Mouse (Mus musculus) midbrain, postnatal 0 days (tissue): ENCODE results near the gene Rpl39. TPM values are rescaled to one million over a fixed set of nuclear protein-coding genes. Genes with fewer than 3 reads are reported as not detected.
A peak's percentile ranks its signal among the peaks of the same experiment; 100 is the strongest.

Experiments
- ATAC-seq: fragments of 200-750 bp; cut with Nextera tagmentation; 2 replicates; pipeline ENCODE4 v1.8.0; 2017; ENCODE audit warnings: moderate number of reproducible peaks, mild to moderate bottlenecking, moderate TSS enrichment, moderate library complexity; ENCODE audit not compliant: low FRiP score
- DNase-seq: peaks from one replicate; pipeline ENCODE4 v3.0.0-alpha.2; 2015; ENCODE audit warnings: low spot score
- H3K27ac ChIP-seq: fragments of 300-500 bp; sonication (generic); 2 replicates; pipeline ENCODE4 v1.5.1; 2014; ENCODE audit warnings: low read depth, mild to moderate bottlenecking, low read length, mixed read lengths
- H3K27me3 ChIP-seq: fragments of 300-500 bp; sonication (generic); 2 replicates; pipeline ENCODE4 v1.6.1; 2014; ENCODE audit warnings: low read length, control low read depth, mixed read lengths; ENCODE audit not compliant: insufficient read depth
- H3K36me3 ChIP-seq: fragments of 300-500 bp; sonication (generic); 2 replicates; pipeline ENCODE4 v1.6.1; 2014; ENCODE audit warnings: low read length, control low read depth, mixed read lengths; ENCODE audit not compliant: insufficient read depth
- H3K4me1 ChIP-seq: fragments of 300-500 bp; sonication (generic); 2 replicates; pipeline ENCODE4 v1.6.1; 2014; ENCODE audit warnings: mild to moderate bottlenecking, control low read depth, antibody characterized with exemption, low read length, mixed read lengths; ENCODE audit not compliant: insufficient read depth
- H3K4me2 ChIP-seq: fragments of 300-500 bp; sonication (generic); 2 replicates; pipeline ENCODE4 v1.6.1; 2014; ENCODE audit warnings: low read depth, mild to moderate bottlenecking, low read length, mixed read lengths; ENCODE audit not compliant: poor library complexity, severe bottlenecking
- H3K4me3 ChIP-seq: fragments of 300-500 bp; sonication (generic); 2 replicates; pipeline ENCODE4 v1.5.1; 2014; ENCODE audit warnings: low read depth, mild to moderate bottlenecking, low read length, moderate library complexity
- H3K9ac ChIP-seq: fragments of 300-500 bp; sonication (generic); replicated peaks from 2 replicates; pipeline ENCODE4 v1.6.1; 2014; ENCODE audit warnings: mild to moderate bottlenecking, low read length, moderate library complexity, mixed read lengths; ENCODE audit not compliant: poor library complexity, severe bottlenecking
- H3K9me3 ChIP-seq: fragments of 300-500 bp; sonication (generic); 2 replicates; pipeline ENCODE4 v1.6.1; 2016; ENCODE audit warnings: low read length, control low read depth
- CTCF ChIP-seq: IDR thresholded peaks from 2 replicates; pipeline ENCODE4 v1.5.1; 2016; ENCODE audit warnings: antibody characterized with exemption, mild to moderate bottlenecking
- WGBS: fragments of 180-500 bp; shearing (Covaris S2); extraction: QIAGEN DNeasy Blood & Tissue Kit; methylation state at CpG from one replicate; pipeline ENCODE4 v1.1.7; 2014; 5-methylcytosine and 5-hydroxymethylcytosine counted together
- polyA plus RNA-seq: library from polyadenylated mRNA; unstranded; fragments of >200 nt; fragmentation: Nextera tagmentation; extraction: Ambion mirVana; gene quantifications from 2 replicates; pipeline ENCODE4 v1.2.1, GENCODE M21; 2015
- total RNA-seq: library from RNA; depleted of rRNA; stranded (reverse); fragments of >200 nt; gene quantifications from 2 replicates; pipeline ENCODE4 v1.2.3, GENCODE M21; 2014; rRNA removed

The Rpl39 gene
- total and polyA plus RNA-seq, 2 experiments from 2014 or later: 128 to 335 TPM

GRCm38 (mm10) chrX:37048066-37048889, 36.9 kb downstream of the Rpl39 start, which contains the start of gene Sowahd:
Gene Sowahd (plus strand): TSS chrX:37048845.
- TF ChIP-seq CTCF: no peak
- ATAC-seq (no peak), DNase-seq (no peak)
- Histone ChIP-seq H3K9ac (no peak within 1 kb of the TSS; the same call in 1 of the 2 replicates), H3K27ac (no peak within 1 kb of the TSS), H3K36me3 (no peaks in the 10 kb centered on the region), H3K4me1 (no peaks in the 10 kb centered on the region), H3K4me3 (peak within 1 kb of the TSS; percentile 39), H3K27me3 (no peaks in the 10 kb centered on the region; the same call in 1 of the 2 replicates), H3K9me3 (no peaks in the 10 kb centered on the region), H3K4me2 (peak within 1 kb of the TSS; percentile 65)
- WGBS: 15% methylated on average over 28 of the region's 38 CpGs

DNA sequence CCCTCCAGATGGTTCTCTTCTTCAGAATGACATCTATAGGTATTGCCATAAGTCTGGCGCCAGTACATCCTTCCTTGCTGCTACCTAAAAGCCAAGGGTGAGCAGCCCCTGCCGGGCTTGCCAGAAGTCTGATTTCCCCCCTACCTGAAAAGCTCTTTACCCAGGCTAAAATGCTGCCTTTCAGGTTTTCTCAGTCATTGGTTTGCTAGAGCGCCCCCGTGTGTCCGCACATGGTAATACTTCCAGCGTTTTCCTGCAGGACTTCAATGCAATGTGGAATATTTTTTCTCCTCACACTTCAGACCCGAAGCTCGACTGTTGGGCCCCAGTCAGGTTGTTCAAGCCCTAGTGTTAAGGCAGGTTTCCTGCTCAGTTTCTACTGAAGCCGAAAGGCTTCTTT, 42.5 kb downstream of the Rpl39 start:
- H3K27ac ChIP-seq: no peak overlapping the region
- H3K4me1 ChIP-seq: no peaks in the 10 kb centered on the region
- H3K27me3 ChIP-seq: no peaks in the 10 kb centered on the region
- no peak overlapping the region for H3K9ac ChIP-seq
- peak; percentile 75 for TF ChIP-seq CTCF
- DNase-seq: peak; percentile 49
- no peak for ATAC-seq
- H3K4me2 ChIP-seq: no peak overlapping the region
- H3K4me3 ChIP-seq: no peak overlapping the region
- no peaks in the 10 kb centered on the region for H3K36me3 ChIP-seq
- H3K9me3 ChIP-seq: no peaks in the 10 kb centered on the region
- whole genome bisulfite sequencing: 22% methylated on average over 9 of the region's 9 CpGs

Other genes starting within 250 kb of the Rpl39 start
- gene Ube2a, start 211.5 kb downstream of the Rpl39 start, total RNA-seq: 39.4 and 40.4 TPM in 2 replicates
- gene Ube2a, start 211.5 kb downstream of the Rpl39 start, polyA plus RNA-seq: 110 and 123 TPM in 2 replicates
- gene C330007P06Rik, start 211.3 kb downstream of the Rpl39 start, total RNA-seq: 22.0 and 28.6 TPM in 2 replicates
- gene C330007P06Rik, start 211.3 kb downstream of the Rpl39 start, polyA plus RNA-seq: 16.9 and 18.8 TPM in 2 replicates
- 23.7 and 24.0 TPM in 2 replicates for gene Nkrf, start 182.5 kb downstream of the Rpl39 start, total RNA-seq
- 15.4 and 15.5 TPM in 2 replicates for gene Nkrf, start 182.5 kb downstream of the Rpl39 start, polyA plus RNA-seq
- gene Sept6, start 93.6 kb downstream of the Rpl39 start, total RNA-seq: 81.4 and 137 TPM in 2 replicates
- gene Sept6, start 93.6 kb downstream of the Rpl39 start, polyA plus RNA-seq: 65.1 and 66.2 TPM in 2 replicates
- gene Sowahd, start 36.6 kb downstream of the Rpl39 start, total RNA-seq: not detected in 2 replicates
- gene Sowahd, start 36.6 kb downstream of the Rpl39 start, polyA plus RNA-seq: 0.16 TPM in 1 of 2 replicates, not detected in the other
- gene Upf3b, start 24.9 kb upstream of the Rpl39 start, total RNA-seq: 11.0 and 15.1 TPM in 2 replicates
- 21.6 and 27.2 TPM in 2 replicates for gene Upf3b, start 24.9 kb upstream of the Rpl39 start, polyA plus RNA-seq
- gene Nkap, start 41.4 kb upstream of the Rpl39 start, total RNA-seq: 28.2 and 31.8 TPM in 2 replicates
- gene Nkap, start 41.4 kb upstream of the Rpl39 start, polyA plus RNA-seq: 24.4 and 31.8 TPM in 2 replicates
- gene Akap14, start 83.4 kb upstream of the Rpl39 start, total RNA-seq: 0.27 TPM in 1 of 2 replicates, not detected in the other
- gene Akap14, start 83.4 kb upstream of the Rpl39 start, polyA plus RNA-seq: 0.54 and 0.56 TPM in 2 replicates
- 157 and 172 TPM in 2 replicates for gene Ndufa1, start 105.8 kb upstream of the Rpl39 start, total RNA-seq
- 756 and 819 TPM in 2 replicates for gene Ndufa1, start 105.8 kb upstream of the Rpl39 start, polyA plus RNA-seq
- gene Rnf113a1, start 105.8 kb upstream of the Rpl39 start, total RNA-seq: 9.3 and 9.7 TPM in 2 replicates
- 26.8 and 30.2 TPM in 2 replicates for gene Rnf113a1, start 105.8 kb upstream of the Rpl39 start, polyA plus RNA-seq
- gene Gm9, start 125.6 kb upstream of the Rpl39 start, total RNA-seq: not detected in 2 replicates
- gene Gm9, start 125.6 kb upstream of the Rpl39 start, polyA plus RNA-seq: not detected in 2 replicates
- not detected in 2 replicates for gene Rhox1, start 136.9 kb upstream of the Rpl39 start, total RNA-seq
- not detected in 2 replicates for gene Rhox1, start 136.9 kb upstream of the Rpl39 start, polyA plus RNA-seq
- not detected in 2 replicates for gene Rhox2a, start 159.6 kb upstream of the Rpl39 start, total RNA-seq
- gene Rhox2a, start 159.6 kb upstream of the Rpl39 start, polyA plus RNA-seq: 0.20 TPM in 1 of 2 replicates, not detected in the other
- gene Rhox3a, start 164.5 kb upstream of the Rpl39 start, total RNA-seq: not detected in 2 replicates
- gene Rhox3a, start 164.5 kb upstream of the Rpl39 start, polyA plus RNA-seq: not detected in 2 replicates
- gene Rhox4a, start 179.9 kb upstream of the Rpl39 start, total RNA-seq: not detected in 2 replicates
- gene Rhox4a, start 179.9 kb upstream of the Rpl39 start, polyA plus RNA-seq: not detected in 2 replicates